Mouse (Mus musculus): ENCODE measurements around the gene Epha8.

Epha8 gene

DNA sequence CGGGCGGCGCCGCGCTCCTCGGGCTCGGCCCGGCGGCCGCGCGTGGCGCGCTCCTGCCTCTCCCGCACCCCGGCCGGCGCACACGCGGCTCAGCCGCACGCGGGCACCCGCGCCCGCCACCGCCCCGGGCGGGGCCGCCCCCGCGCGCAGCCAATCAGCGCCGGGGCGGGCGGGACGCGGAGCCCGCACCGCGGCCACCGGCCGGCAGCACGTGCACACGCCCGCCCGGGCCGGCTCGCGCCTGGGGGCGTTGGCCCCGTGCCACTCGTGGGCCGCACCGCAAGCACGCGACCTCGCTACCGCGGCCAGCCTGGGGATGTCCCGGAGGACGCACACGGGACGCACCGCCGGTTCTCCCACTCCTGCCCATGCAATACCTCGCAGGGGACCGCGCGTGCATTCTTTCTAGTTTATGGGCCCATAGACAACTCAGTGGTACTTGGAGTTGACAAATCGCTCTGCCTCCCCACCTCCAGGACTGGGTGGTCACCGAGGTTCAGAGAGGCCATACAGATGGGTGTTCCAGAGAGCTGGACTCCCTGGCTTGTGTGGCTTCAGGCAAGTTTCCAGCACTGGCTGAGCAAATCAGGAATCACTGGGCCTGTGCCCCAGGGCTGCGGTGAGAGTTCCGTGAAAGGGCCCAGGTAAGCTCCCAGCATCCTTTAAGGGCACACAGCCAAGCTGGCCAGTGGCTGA is at the start of gene Epha8:
TSS of gene Epha8 (minus strand) at position 66 of the 696 bp plus-strand sequence.
- DNase-seq (ENCODE audit: low spot score in 2 of 2): no peak

DNA sequence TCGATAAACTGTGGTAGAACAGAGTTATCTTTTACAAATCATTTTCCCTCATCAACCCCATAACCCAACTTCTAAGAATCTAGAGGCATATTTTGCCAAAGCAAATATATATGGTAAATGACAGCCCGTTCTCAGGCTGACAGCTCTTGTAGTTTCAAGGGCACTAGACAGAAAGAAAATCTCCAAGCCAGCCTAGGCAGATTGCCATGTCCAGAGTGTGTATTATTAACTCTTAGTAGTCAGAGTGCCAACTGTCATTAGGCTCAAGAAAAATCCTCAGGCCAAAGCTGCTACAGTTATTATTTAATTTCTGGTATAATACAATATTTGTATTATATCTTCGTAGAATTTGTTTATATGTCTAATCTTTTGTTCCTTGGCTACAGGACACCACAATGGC is 45.2 kb upstream of the Epha8 start:
- peak in 1 of 2 experiments; percentile 54 for DNase-seq (ENCODE audit: low spot score in 2 of 2)

DNA sequence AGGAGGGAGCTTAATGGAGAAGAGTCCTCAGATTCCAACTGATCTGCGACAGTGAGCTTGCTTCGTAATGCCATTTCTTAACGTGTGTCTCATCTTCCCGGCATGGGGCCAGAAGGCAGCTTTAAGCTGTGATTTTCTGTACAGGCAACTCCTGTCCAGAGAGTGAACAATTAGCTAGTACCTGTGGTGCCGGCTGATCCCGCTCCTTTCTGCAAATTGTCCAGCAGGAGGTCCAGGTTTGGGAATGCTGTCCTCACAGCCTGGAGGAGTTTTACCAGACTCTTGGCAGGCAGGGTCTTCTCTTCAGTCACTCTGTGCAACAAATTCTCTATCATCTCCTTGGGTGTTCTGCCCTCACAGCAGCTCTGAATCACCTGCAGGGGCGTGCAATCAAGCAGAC is 44.4 kb upstream of the Epha8 start:
- no peak for DNase-seq (ENCODE audit: low spot score in 2 of 2)

DNA sequence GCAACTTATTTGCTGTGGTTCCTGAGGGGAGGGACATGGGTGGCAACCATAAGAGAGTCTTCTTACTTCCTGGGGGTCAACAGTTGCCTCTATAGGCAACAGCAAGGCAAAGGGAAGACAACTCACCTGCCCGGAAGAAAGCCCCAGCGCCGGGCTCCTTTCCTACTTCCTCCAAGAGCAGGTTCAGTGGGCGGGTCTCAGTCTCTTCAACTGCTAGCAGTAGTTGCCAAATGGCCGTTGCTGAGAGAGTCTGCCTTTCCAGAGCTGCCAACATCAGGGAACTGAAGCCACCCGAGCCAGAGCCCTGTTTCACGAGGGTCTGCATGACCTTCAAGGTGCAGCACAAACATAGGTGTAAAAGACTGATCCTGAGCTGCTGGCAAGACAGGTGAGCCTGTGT is 41.8 kb upstream of the Epha8 start:
- no peak for DNase-seq (ENCODE audit: low spot score in 2 of 2)

DNA sequence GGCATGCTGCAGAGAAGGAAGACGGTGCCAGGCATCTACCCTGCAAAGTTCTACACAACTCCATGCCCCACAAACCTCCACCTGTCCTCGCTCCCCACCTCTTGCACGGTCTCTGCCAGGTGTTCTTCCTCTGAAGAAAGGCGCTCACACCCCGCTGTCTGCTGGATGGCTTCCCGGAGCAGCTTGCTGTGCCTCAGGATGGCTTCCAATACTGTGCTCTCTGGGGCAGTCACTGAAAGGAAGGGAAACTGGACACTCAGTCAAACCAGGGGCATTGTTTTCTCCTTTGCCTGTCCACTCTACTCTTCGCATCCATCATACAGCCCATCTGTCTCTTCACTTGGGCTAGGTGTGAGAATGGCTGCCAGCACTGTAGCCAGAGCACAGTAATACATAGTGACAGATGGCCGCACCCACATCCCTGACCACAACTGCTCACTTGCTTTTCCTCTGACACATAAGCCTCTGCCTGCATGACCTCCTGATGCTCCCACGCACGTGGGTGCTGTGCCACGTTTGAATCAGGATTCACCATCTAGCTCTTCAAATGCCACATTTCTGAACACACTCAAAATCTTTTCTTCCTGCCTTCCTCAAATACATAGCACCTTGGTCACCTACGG is 41.2 kb upstream of the Epha8 start:
- peak in 1 of 2 experiments; percentile 54 for DNase-seq (ENCODE audit: low spot score in 2 of 2)

DNA sequence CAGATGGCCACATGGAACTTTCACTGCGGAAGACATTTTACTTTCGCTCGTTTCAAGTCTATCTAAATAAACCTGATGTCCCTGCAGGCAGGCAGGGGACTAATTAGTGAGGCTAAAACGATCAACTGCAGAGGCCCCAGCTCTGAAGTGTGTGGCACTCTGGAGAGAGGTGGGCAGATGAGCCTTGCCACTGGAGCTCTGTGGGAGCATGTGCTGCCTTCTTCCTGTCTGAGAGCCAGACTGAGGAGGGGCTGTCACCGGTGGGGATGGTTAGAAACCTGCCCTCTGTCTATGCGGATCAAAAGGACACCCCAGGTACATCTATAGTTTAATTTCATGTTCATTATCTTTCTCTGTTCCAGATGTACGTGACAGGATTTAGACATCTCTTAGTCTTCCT is 40.3 kb upstream of the Epha8 start:
- DNase-seq (ENCODE audit: low spot score in 2 of 2): no peak

DNA sequence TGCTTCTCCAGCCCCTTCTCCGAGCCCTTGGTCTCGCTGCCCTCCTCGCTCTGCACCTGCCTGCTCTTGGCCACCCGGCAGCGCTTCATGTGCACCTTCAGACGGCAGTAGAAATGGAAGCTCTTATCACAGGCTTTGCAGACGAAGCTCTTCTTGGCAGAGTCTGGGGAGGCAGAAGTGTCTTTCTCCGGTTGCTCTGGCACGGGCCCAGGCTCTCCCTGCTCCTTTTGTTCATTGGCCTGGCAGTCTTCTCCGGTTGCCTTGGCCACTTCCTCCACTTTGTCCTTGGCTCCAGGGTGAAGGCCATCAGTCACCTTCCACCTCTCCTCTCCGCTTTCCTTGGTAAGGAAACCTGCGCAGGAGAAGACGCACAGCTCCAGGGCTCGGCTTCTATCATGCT is 38.7 kb upstream of the Epha8 start:
- peak; percentile 41 to 73 for DNase-seq (ENCODE audit: low spot score in 2 of 2)

DNA sequence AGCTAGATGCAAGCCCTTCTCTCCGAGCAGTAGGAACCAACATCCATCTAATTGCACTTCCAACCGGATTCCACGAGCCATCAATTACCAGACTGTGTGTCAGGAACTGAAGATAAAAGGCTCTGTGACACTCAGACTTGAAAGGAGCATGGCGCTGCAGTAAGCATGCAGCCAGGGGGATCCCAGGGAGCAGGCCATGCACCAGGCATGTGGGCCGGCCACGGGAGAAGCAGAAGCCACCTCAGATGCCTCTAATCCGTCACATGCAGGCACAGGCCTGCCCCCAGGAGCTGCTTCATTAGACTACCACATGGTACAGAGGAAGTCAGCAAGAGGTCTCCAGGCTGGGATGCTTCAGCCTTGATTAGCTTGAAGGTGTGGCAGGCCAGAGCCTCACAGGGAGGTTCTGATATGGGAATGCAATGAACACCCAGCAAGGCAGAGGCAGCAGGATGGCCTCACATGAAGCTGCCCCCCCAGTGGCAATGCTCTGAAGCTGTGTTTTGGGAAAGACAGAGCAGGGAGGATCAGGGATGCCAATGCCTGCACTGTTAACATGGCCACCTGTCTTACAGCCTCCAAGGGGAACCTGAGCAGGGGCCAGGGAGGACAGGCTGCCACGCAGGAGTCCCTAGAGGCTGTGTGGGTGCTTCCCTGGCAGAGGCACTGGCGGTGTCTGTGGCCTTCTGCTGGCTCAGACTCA is 25.5 kb upstream of the Epha8 start:
- no peak for DNase-seq (ENCODE audit: low spot score in 2 of 2)

DNA sequence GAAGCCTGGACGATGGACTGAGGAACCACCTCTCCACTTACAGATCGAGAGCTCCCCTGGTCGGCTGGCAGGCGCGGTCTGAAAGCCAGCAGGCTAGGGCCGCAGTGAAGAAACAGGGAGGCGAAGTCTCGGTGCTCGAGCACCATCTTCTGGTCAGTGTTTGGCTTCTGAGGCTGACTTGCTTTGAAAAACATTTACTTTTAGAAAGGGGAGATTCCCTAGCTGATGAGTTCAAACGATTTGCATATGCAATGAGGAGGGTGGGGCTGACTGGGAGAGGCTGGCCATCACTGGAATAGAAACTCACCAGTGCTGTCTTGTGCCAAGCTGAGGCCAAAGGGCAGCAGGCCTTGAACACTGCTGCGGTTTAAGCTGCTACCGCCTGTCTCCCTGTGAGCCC is 24.7 kb upstream of the Epha8 start:
- peak; percentile 61 to 74 for DNase-seq (ENCODE audit: low spot score in 2 of 2)

DNA sequence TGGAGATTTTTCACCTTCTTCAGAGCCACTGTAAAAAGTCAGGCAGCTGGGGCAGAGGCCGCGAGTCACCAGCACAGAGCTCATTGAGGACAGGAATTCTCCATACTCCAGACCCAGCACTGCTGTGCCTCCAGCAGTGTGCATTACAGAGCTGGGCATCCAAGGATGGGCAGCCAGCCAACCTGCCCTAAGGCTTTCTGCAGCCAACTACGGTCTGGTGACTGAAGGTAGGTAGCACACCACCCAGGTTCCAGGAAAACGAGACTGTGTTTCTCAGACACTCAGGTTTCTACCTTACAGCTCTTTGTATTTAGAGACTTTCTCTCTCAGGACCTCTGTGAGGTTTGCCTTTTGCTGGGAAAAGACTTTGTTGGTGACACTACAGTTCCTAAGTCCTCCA is 24.3 kb upstream of the Epha8 start:
- DNase-seq (ENCODE audit: low spot score in 2 of 2): no peak

DNA sequence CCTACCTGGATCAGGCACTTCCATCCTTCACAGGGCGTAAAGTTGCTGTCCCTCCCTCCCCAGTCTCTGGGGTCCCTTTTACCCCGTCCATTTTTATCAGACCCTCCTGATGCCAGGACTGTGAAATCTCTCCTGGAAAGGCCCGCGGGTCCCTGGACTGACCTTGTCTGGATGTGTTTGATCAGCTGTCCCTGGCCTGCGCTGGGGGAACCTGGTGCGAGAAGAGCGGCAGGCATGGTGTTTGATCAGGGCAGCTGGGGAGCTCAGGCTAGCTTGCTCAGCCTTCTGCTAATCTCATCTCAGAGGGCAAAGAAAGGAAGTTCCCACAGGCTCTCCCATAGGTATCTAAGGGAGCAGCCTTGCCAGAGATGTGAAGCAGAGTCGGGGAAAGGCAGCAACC is 20.6 kb upstream of the Epha8 start:
- DNase-seq (ENCODE audit: low spot score in 2 of 2): no peak

DNA sequence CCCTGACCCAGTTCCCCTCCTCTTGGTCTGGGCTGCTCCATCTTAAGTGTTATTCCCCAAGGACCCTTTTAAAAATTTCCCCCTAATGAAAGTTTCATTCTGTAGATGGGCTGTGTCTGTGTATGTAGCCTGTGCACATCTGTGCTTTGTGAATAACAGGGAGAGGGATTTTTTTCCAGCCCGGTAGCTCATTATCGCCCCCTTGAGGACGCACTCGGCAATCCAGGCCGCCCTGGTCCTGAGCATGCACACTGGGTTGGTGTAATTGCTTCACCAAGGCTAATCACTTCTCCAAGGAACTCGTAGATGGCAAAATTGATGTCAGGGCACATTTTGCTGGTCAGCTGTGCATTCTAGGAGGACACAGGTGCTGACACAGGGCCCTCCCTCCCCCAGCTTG is 14.3 kb upstream of the Epha8 start:
- peak in 1 of 2 experiments; percentile 73 for DNase-seq (ENCODE audit: low spot score in 2 of 2)

DNA sequence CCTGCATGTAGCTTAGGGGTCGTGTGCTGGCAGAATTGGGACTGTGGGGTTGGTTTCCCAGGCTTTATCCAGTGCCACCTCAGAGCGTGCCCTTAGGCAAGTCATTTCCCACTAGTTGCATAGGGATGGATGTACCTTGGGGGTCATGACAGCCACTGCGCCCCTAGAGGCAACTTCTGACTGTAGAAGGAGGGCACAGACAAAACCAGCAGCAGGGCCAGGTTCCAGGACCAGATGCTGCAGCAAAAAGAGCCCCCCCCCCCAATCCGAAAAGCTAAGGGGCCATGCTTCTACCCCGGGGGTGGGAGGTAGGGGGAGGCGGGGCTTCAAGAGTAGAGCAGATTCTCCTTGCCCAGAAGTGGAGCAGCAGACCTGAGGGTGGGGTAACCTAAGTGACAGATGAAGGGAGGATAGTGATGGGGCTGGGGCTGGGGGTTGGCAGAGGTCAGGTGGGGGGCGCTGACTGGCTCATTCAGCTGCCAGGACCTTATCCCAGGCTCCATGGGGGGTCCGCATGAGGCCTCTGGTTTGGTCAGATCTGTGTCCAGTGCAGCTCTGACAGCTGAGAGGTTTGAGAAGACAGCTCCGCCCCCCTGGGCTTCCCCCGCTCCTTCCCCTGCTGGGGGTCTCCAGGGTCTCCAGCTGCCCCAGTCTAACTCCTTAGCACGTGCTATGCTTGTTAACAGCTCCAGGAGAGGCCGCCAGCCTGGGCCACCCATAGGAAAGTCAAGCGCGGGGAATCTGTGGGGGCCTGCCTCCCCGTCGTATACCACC is 13.1 kb upstream of the Epha8 start:
- no peak for DNase-seq (ENCODE audit: low spot score in 2 of 2)

DNA sequence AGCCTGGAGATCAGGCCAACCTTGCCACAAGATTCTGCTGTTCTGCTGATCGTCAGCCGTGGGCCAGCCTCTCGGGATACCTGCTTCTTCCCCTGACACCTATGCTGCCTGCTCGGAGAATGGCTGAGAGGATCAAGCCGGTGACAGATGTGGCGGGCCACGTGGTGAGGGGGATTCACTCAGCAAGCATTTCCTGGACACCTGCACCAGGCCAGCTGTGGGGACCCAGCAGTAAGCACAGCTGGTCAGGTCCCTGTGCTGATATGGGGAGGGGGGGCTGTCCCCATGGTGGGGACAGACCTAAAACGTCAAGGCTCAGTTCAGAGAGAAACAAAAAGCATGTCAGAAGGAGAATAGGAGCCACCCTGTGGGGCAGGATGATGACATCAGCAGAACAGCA is 12.5 kb upstream of the Epha8 start:
- no peak for DNase-seq (ENCODE audit: low spot score in 2 of 2)

DNA sequence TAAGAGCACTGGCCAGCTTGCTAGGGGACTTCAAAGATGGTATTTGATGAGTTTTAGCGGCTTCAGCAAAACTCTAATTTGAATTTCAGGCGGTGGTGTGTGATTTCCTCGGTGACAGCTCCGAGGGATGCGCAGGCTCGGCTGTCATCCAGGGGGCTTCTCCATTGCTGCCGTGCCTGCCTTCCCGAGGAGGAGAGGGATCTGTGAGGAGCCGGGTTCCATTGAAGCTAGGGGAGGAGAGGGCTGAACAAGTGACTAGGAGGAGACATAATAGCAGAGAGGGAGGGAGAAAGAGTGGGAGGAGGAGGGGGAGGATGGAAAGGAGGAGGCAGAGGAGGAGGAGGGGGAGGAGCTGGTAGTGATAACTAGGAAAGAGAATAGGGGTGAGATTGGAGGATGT is 10.9 kb upstream of the Epha8 start:
- no peak for DNase-seq (ENCODE audit: low spot score in 2 of 2)

DNA sequence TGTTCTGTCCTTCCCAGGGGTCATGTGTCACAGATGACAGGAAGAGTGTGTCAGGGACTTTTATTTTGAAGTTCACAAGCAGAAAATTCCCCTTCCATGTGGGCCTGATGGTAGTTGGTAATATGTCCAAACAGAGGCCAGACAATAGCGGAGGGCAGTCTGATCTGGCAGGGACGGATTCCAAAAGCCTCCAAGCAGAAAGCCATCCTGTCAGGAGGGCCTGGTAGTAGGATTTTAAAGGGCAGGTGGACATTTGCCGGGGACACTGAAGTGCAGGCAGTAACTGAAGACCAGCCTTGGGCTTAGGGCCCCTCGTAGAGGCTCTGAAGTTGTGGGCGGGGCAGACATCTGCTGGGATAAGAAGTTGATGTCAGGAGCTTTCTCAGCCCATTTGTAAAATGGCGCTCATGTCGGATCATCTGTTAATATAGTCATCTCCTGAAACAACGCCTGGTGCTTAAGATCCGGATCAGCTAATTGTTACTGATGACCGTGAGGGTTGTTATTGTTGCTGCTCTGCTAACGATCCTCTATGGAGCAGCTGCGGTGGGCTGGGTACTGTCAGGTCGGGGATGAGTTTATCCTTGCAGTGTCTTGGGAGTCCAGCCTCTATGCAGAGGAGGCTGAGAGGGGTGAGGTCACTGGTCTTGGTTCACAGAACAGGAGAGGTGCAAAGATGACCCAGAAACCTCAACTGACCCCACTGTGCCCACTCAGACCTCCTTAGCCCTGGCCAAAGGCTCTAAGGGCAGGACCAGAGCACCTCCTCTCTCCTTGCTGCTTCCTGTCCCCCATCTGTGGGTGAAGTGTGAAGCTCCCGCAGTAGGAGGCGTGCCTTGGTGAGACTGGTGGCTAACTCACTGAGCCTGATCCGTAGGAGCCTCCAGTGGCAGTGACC is 10.1 kb upstream of the Epha8 start:
- DNase-seq (ENCODE audit: low spot score in 2 of 2): no peak

DNA sequence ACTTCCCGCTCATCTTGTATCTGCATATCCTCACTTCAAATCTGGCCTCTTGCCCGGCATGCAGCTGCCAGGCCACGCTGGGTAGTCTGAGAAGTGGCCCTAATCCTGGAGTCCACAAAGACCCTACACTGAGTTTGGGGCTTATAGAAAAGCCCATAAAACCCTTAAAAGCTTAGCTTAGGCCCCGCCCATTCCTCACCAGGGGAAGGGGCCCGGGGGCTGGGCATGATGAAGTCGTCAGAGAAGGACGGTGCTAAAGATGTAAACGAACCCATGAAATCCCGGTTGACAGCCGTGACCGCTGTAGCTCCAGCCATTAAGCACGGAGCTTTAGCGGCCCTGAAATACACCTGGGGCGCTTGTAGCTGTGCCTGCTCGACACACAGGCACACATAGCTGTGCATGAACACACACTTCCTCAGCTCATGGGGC is 8.4 kb upstream of the Epha8 start:
- no peak for DNase-seq (ENCODE audit: low spot score in 2 of 2)

DNA sequence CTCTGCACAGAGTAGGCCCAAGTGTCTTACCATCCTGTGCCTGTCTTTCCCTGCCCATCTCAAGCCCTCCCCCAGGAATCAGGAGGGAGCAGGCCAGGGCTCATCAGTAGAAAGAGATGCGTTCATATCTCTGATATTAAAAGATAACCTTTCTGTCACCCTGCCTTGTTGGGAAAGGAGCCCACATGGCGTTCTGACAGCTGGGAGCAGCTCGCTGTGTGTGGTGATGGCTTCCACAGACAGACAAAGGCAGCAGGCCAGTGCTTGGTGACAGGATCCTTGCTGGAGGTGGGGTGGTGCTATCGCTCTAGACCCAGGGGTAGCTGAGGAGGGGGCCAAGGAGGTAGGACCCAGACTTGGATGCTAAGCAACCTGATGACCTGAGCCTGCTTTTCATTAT is 5.8 kb upstream of the Epha8 start:
- no peak for DNase-seq (ENCODE audit: low spot score in 2 of 2)

DNA sequence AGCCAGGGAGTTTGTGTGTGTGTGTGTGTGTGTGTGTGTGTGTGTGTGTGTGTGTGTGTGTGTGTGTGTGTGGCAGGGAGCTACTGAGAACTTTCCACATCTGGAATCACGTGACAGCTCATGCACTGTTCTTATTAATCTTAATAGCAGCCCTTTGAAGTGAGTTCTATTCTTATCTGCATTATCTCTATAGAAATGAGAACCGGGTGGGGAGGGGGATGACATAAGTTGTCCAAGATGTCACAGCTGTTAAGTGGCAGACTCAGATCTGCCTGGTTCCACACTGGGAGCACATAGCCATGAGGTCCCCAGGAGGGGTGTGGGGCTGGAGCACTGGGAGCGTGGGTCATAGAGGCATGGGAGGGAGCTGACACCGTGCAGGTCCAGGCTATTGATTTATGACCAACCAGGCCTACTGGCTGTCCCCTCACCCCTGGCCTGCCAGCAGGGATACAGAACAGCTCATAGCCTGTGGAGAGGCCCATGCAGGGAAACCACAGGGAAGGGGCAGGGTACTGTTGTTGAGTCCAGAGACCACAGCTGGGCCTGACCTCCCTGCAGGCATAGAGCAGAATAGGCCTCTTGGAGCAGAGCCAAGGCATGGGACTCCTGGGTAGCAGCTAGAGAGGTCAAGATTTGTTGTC is 5.1 kb upstream of the Epha8 start:
- DNase-seq (ENCODE audit: low spot score in 2 of 2): no peak

DNA sequence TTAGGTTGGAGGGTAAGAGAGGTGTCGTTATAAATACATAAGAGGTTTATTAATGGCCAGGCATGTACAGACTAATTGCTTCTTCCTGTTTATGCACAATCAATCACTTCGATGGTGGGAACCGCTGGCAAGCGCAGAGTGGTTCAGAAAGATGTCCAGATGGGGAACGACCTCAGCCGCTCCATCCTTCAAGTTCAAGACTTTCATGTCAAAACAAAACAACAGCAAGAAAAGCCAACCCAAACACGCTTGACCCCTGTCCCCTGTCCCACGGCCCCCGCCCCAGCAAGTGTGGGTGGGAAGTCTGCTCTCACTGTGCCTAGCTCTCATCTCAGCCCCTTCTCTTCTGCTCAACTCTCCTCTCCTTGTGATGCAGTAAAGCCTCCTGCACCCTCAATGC is 4.0 kb upstream of the Epha8 start:
- no peak for DNase-seq (ENCODE audit: low spot score in 2 of 2)

DNA sequence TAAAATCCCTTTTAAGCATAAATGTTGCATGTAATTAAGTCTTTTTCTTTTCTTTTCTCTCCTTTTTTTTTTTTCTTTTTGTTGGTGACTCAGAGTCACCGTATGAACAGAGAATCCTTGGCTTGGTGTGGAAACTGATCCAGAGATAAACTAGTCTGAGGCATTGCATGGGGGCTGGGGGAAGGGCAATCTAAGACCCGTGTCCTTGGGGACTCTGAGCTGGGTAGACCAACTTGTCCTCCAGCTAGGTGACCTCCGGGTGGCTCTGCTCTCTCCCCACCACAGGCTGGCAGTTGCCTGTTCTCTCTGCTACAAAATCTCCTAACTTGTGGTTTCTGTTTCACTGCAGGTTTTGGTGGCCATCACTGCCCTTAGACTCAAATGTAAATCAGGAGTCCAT is 3.5 kb upstream of the Epha8 start:
- DNase-seq (ENCODE audit: low spot score in 2 of 2): no peak
